Mouse (Mus musculus): ENCODE results near the gene Podxl. TPM values are rescaled to one million over a fixed set of nuclear protein-coding genes. Genes with fewer than 3 reads are reported as not detected.
A peak's percentile ranks its signal among the peaks of the same experiment; 100 is the strongest.

Podxl gene
- polyA plus RNA-seq, 1 experiment: 4.8 TPM

- TF ChIP-seq MYOD1 (IDR thresholded peaks at IDR 0.05; ENCODE audit: control insufficient read depth, insufficient read length, low read depth) (peak; percentile 63), CTCF (IDR thresholded peaks at IDR 0.05; ENCODE audit: control insufficient read depth, insufficient read depth, insufficient read length) (no peak)
- Histone ChIP-seq H3K79me2 (ENCODE audit: control insufficient read depth, insufficient read depth) (no peaks in the 10 kb centered on the region), H3K79me3 (ENCODE audit: low read depth) (no peaks in the 10 kb centered on the region), H3K36me3 (ENCODE audit: control insufficient read depth, insufficient read depth) (no peaks in the 10 kb centered on the region), H3ac (ENCODE audit: control insufficient read depth, insufficient read length, low read depth) (peak overlapping the region; percentile 49), H3K27me3 (ENCODE audit: control insufficient read depth, insufficient read depth, insufficient read length) (no peaks in the 10 kb centered on the region), H3K4me3 (ENCODE audit: insufficient read depth, poor library complexity, severe bottlenecking) (no peak overlapping the region)
Observed at GRCm38 (mm10) chr6:31517681-31518337, 46.0 kb downstream of the Podxl start.

- no peak overlapping the region for H3K4me3 ChIP-seq (ENCODE audit: insufficient read depth, poor library complexity, severe bottlenecking)
- TF ChIP-seq MYOG (IDR thresholded peaks at IDR 0.05; ENCODE audit: control insufficient read depth, extremely low read depth, insufficient read length): no peak
- TF ChIP-seq CTCF (IDR thresholded peaks at IDR 0.05; ENCODE audit: control insufficient read depth, insufficient read depth, insufficient read length): no peak
- TF ChIP-seq MAX (IDR thresholded peaks at IDR 0.05): no peak
- no peak for TF ChIP-seq USF1 (IDR thresholded peaks at IDR 0.05; ENCODE audit: low read depth)
- TF ChIP-seq CEBPB (IDR thresholded peaks at IDR 0.05; ENCODE audit: low read depth): no peak
- TF ChIP-seq MYOD1 (IDR thresholded peaks at IDR 0.05; ENCODE audit: control insufficient read depth, insufficient read length, low read depth): no peak
- TF ChIP-seq FOSL1 (IDR thresholded peaks at IDR 0.05; ENCODE audit: insufficient read depth, low read length, poor library complexity, severe bottlenecking): no peak
- no peaks in the 10 kb centered on the region for H3K79me3 ChIP-seq (ENCODE audit: low read depth)
- no peaks in the 10 kb centered on the region for H3K27me3 ChIP-seq (ENCODE audit: control insufficient read depth, insufficient read depth, insufficient read length)
- H3K36me3 ChIP-seq (ENCODE audit: control insufficient read depth, insufficient read depth): no peaks in the 10 kb centered on the region
- no peaks in the 10 kb centered on the region for H3K79me2 ChIP-seq (ENCODE audit: control insufficient read depth, insufficient read depth)
- no peak overlapping the region for H3ac ChIP-seq (ENCODE audit: control insufficient read depth, insufficient read length, low read depth)
Observed at GRCm38 (mm10) chr6:31513726-31514125, 50.1 kb downstream of the Podxl start.

- TF ChIP-seq FOSL1 (IDR thresholded peaks at IDR 0.05; ENCODE audit: insufficient read depth, low read length, poor library complexity, severe bottlenecking): no peak
- H3ac ChIP-seq (ENCODE audit: control insufficient read depth, insufficient read length, low read depth): no peak overlapping the region
- H3K36me3 ChIP-seq (ENCODE audit: control insufficient read depth, insufficient read depth): peaks cover 37% of the 10 kb centered on the region
- H3K79me2 ChIP-seq (ENCODE audit: control insufficient read depth, insufficient read depth): no peaks in the 10 kb centered on the region
- H3K79me3 ChIP-seq (ENCODE audit: low read depth): no peaks in the 10 kb centered on the region
- H3K4me3 ChIP-seq (ENCODE audit: insufficient read depth, poor library complexity, severe bottlenecking): no peak overlapping the region
- no peaks in the 10 kb centered on the region for H3K27me3 ChIP-seq (ENCODE audit: control insufficient read depth, insufficient read depth, insufficient read length)
Observed at GRCm38 (mm10) chr6:31502614-31503013, 61.2 kb downstream of the Podxl start.

- Histone ChIP-seq H3ac (ENCODE audit: control insufficient read depth, insufficient read length, low read depth) (no peak overlapping the region), H3K27me3 (ENCODE audit: control insufficient read depth, insufficient read depth, insufficient read length) (no peaks in the 10 kb centered on the region), H3K36me3 (ENCODE audit: control insufficient read depth, insufficient read depth) (peaks cover 49% of the 10 kb centered on the region), H3K79me2 (ENCODE audit: control insufficient read depth, insufficient read depth) (no peaks in the 10 kb centered on the region), H3K79me3 (ENCODE audit: low read depth) (no peaks in the 10 kb centered on the region), H3K4me3 (ENCODE audit: insufficient read depth, poor library complexity, severe bottlenecking) (no peak overlapping the region)
- TF ChIP-seq FOSL1 (IDR thresholded peaks at IDR 0.05; ENCODE audit: insufficient read depth, low read length, poor library complexity, severe bottlenecking) (no peak), CTCF (IDR thresholded peaks at IDR 0.05; ENCODE audit: control insufficient read depth, insufficient read depth, insufficient read length) (no peak), USF1 (IDR thresholded peaks at IDR 0.05; ENCODE audit: low read depth) (no peak), MYOG (IDR thresholded peaks at IDR 0.05; ENCODE audit: control insufficient read depth, extremely low read depth, insufficient read length) (no peak), MAX (IDR thresholded peaks at IDR 0.05) (no peak), MYOD1 (IDR thresholded peaks at IDR 0.05; ENCODE audit: control insufficient read depth, insufficient read length, low read depth) (no peak), CEBPB (IDR thresholded peaks at IDR 0.05; ENCODE audit: low read depth) (no peak)
Observed at GRCm38 (mm10) chr6:31500691-31501090, 63.1 kb downstream of the Podxl start.

GRCm38 (mm10) chr6:31500260-31500659, 63.5 kb downstream of the Podxl start:
- H3K79me2 ChIP-seq (ENCODE audit: control insufficient read depth, insufficient read depth): no peaks in the 10 kb centered on the region
- peaks cover 53% of the 10 kb centered on the region for H3K36me3 ChIP-seq (ENCODE audit: control insufficient read depth, insufficient read depth)

GRCm38 (mm10) chr6:31499836-31500235, 63.9 kb downstream of the Podxl start:
- Histone ChIP-seq H3ac (ENCODE audit: control insufficient read depth, insufficient read length, low read depth) (no peak overlapping the region), H3K79me2 (ENCODE audit: control insufficient read depth, insufficient read depth) (no peaks in the 10 kb centered on the region), H3K79me3 (ENCODE audit: low read depth) (no peaks in the 10 kb centered on the region), H3K4me3 (ENCODE audit: insufficient read depth, poor library complexity, severe bottlenecking) (no peak overlapping the region), H3K36me3 (ENCODE audit: control insufficient read depth, insufficient read depth) (peaks cover 53% of the 10 kb centered on the region), H3K27me3 (ENCODE audit: control insufficient read depth, insufficient read depth, insufficient read length) (no peaks in the 10 kb centered on the region)
- TF ChIP-seq CEBPB (IDR thresholded peaks at IDR 0.05; ENCODE audit: low read depth): no peak

More at GRCm38 (mm10) chr6:31500260-31500659, 63.5 kb downstream of the Podxl start:
- TF ChIP-seq CEBPB (IDR thresholded peaks at IDR 0.05; ENCODE audit: low read depth) (no peak), MYOD1 (IDR thresholded peaks at IDR 0.05; ENCODE audit: control insufficient read depth, insufficient read length, low read depth) (no peak), FOSL1 (IDR thresholded peaks at IDR 0.05; ENCODE audit: insufficient read depth, low read length, poor library complexity, severe bottlenecking) (no peak), USF1 (IDR thresholded peaks at IDR 0.05; ENCODE audit: low read depth) (no peak), MAX (IDR thresholded peaks at IDR 0.05) (no peak), MYOG (IDR thresholded peaks at IDR 0.05; ENCODE audit: control insufficient read depth, extremely low read depth, insufficient read length) (no peak), CTCF (IDR thresholded peaks at IDR 0.05; ENCODE audit: control insufficient read depth, insufficient read depth, insufficient read length) (no peak)
- H3ac ChIP-seq (ENCODE audit: control insufficient read depth, insufficient read length, low read depth): no peak overlapping the region
- H3K27me3 ChIP-seq (ENCODE audit: control insufficient read depth, insufficient read depth, insufficient read length): no peaks in the 10 kb centered on the region
- H3K4me3 ChIP-seq (ENCODE audit: insufficient read depth, poor library complexity, severe bottlenecking): no peak overlapping the region
- no peaks in the 10 kb centered on the region for H3K79me3 ChIP-seq (ENCODE audit: low read depth)
